Mouse (Mus musculus): ENCODE measurements around the gene Mindy2. TPM values are rescaled to one million over a fixed set of nuclear protein-coding genes. Genes with fewer than 3 reads are reported as not detected.

Gene Mindy2
- polyA plus RNA-seq, 1 experiment: 8.5 TPM

DNA sequence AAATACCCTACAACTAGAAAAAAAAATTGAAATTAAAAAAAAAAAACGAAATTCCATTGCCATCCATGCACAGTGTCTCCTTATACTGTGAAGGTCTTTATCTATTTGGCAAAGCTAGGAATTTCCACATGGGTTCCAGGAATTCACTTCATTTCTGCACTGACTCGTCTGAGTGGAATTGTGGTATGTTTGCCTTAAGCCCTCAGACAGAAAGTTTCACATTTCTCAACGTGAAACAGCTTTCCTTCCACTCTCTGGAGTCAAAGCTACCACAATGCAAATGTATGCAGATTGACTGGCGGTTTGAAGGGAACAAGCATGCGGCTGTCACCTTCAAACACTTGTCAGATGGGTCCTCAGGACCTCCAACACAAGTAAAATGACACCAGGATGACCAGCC is 25.3 kb downstream of the Mindy2 start:
- 62% methylated on average over 5 of the region's 5 CpGs for WGBS
- TF ChIP-seq CTCF (IDR thresholded peaks at IDR 0.05; ENCODE audit: extremely low read depth, insufficient read depth, insufficient read length, insufficient replicate concordance): no peak
- TF ChIP-seq POLR2A (IDR thresholded peaks at IDR 0.05; ENCODE audit: low read depth, low read length): no peak
- Histone ChIP-seq H3K36me3 (ENCODE audit: control insufficient read depth, insufficient read depth, low read length) (peaks cover 4% of the 10 kb centered on the region), H3K27ac (ENCODE audit: insufficient read depth, low read length) (no peak overlapping the region), H3K4me3 (ENCODE audit: extremely low read depth, insufficient read depth, insufficient read length) (no peak overlapping the region), H3K4me1 (ENCODE audit: control insufficient read depth, insufficient read depth, insufficient read length) (no peaks in the 10 kb centered on the region), H3K27me3 (ENCODE audit: control insufficient read depth, insufficient read depth, low read length) (no peaks in the 10 kb centered on the region)
- DNase-seq (ENCODE audit: low read depth in 1 of 2, low spot score in 2 of 2): no peak

- Histone ChIP-seq H3K4me3 (ENCODE audit: extremely low read depth, insufficient read depth, insufficient read length) (no peak overlapping the region), H3K36me3 (ENCODE audit: control insufficient read depth, insufficient read depth, low read length) (peaks cover 10% of the 10 kb centered on the region), H3K4me1 (ENCODE audit: control insufficient read depth, insufficient read depth, insufficient read length) (no peaks in the 10 kb centered on the region), H3K27ac (ENCODE audit: insufficient read depth, low read length) (no peak overlapping the region), H3K27me3 (ENCODE audit: control insufficient read depth, insufficient read depth, low read length) (no peaks in the 10 kb centered on the region)
- no peak for TF ChIP-seq CTCF (IDR thresholded peaks at IDR 0.05; ENCODE audit: extremely low read depth, insufficient read depth, insufficient read length, insufficient replicate concordance)
- TF ChIP-seq POLR2A (IDR thresholded peaks at IDR 0.05; ENCODE audit: low read depth, low read length): no peak
- no peak for DNase-seq (ENCODE audit: low read depth in 1 of 2, low spot score in 2 of 2)
- WGBS: 96% methylated on average over 2 of the region's 2 CpGs
Observed at GRCm38 (mm10) chr9:70629711-70630110, 27.3 kb downstream of the Mindy2 start.

GRCm38 (mm10) chr9:70611026-70611673 is 45.8 kb downstream of the Mindy2 start:
- Histone ChIP-seq H3K36me3 (ENCODE audit: control insufficient read depth, insufficient read depth, low read length) (peaks cover 26% of the 10 kb centered on the region), H3K27ac (ENCODE audit: insufficient read depth, low read length) (no peak overlapping the region), H3K4me1 (ENCODE audit: control insufficient read depth, insufficient read depth, insufficient read length) (no peaks in the 10 kb centered on the region), H3K27me3 (ENCODE audit: control insufficient read depth, insufficient read depth, low read length) (no peaks in the 10 kb centered on the region), H3K4me3 (ENCODE audit: extremely low read depth, insufficient read depth, insufficient read length) (no peak overlapping the region)
- WGBS: 83% methylated on average over 3 of the region's 3 CpGs
- TF ChIP-seq CTCF (IDR thresholded peaks at IDR 0.05; ENCODE audit: extremely low read depth, insufficient read depth, insufficient read length, insufficient replicate concordance): no peak
- TF ChIP-seq POLR2A (IDR thresholded peaks at IDR 0.05; ENCODE audit: low read depth, low read length): no peak
- DNase-seq (ENCODE audit: low read depth in 1 of 2, low spot score in 2 of 2): no peak

DNA sequence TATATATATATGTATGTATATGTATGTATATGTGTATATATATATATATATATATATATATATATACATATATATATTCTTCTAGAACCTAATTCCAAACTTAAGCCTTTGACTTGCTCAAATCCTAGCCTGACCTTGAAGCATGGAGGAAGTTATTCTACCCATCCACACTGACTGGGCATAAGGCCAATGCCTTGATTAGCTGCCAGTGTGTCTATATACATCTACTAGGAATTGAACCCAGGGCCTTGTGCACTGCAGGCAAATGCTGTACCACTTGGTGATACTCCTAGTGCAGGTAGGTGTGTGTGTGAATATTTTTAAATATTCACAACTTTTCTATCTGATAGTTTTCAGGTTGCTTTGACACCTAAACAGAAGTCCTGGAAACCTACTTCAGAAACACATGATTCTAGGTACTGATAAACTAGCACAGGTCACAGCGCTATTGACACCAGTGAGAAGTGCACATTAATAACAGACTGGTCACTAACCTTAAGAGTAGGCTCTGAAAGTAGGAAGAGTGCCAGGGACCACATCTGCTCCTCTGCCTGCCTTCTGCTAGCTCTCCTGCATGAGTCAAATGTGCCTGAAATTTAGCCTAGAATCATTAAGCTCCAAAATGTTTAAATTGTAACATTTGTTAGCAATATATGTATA is 54.7 kb downstream of the Mindy2 start:
- TF ChIP-seq POLR2A (IDR thresholded peaks at IDR 0.05; ENCODE audit: low read depth, low read length) (no peak), CTCF (IDR thresholded peaks at IDR 0.05; ENCODE audit: extremely low read depth, insufficient read depth, insufficient read length, insufficient replicate concordance) (no peak)
- Histone ChIP-seq H3K4me3 (ENCODE audit: extremely low read depth, insufficient read depth, insufficient read length) (no peak overlapping the region), H3K27ac (ENCODE audit: insufficient read depth, low read length) (no peak overlapping the region), H3K36me3 (ENCODE audit: control insufficient read depth, insufficient read depth, low read length) (peaks cover 22% of the 10 kb centered on the region), H3K4me1 (ENCODE audit: control insufficient read depth, insufficient read depth, insufficient read length) (no peaks in the 10 kb centered on the region), H3K27me3 (ENCODE audit: control insufficient read depth, insufficient read depth, low read length) (no peaks in the 10 kb centered on the region)
- DNase-seq (ENCODE audit: low read depth in 1 of 2, low spot score in 2 of 2): no peak
- 100% methylated on average over 1 of the region's 1 CpGs for WGBS

DNA sequence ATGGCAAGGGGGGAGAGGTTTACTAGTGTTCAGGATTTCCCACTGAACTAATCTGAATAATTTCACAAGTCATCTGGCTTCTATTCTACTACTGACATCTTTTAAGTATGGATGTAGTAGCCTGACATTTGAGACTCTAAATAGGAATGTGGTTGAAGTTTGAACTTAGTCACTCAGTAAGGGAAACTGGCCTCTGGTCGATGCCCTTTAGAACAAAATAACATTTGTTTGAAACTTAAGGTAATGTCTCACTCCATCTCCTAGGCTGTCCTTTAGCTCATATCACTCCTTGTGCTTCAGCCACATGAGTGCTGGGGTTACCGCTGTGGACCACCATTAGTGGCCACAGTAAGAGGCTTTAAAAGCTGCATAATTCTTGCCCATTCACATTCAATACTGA is 58.7 kb downstream of the Mindy2 start:
- no peaks in the 10 kb centered on the region for H3K27me3 ChIP-seq (ENCODE audit: control insufficient read depth, insufficient read depth, low read length)
- H3K36me3 ChIP-seq (ENCODE audit: control insufficient read depth, insufficient read depth, low read length): peaks cover 13% of the 10 kb centered on the region
- 97% methylated on average over 2 of the region's 2 CpGs for WGBS
- H3K4me3 ChIP-seq (ENCODE audit: extremely low read depth, insufficient read depth, insufficient read length): no peak overlapping the region
- no peaks in the 10 kb centered on the region for H3K4me1 ChIP-seq (ENCODE audit: control insufficient read depth, insufficient read depth, insufficient read length)
- no peak for DNase-seq (ENCODE audit: low read depth in 1 of 2, low spot score in 2 of 2)
- TF ChIP-seq POLR2A (IDR thresholded peaks at IDR 0.05; ENCODE audit: low read depth, low read length): no peak
- no peak for TF ChIP-seq CTCF (IDR thresholded peaks at IDR 0.05; ENCODE audit: extremely low read depth, insufficient read depth, insufficient read length, insufficient replicate concordance)
- H3K27ac ChIP-seq (ENCODE audit: insufficient read depth, low read length): no peak overlapping the region

- peaks cover 47% of the 10 kb centered on the region for H3K36me3 ChIP-seq (ENCODE audit: control insufficient read depth, insufficient read depth, low read length)
- no peaks in the 10 kb centered on the region for H3K27me3 ChIP-seq (ENCODE audit: control insufficient read depth, insufficient read depth, low read length)
- H3K4me1 ChIP-seq (ENCODE audit: control insufficient read depth, insufficient read depth, insufficient read length): no peaks in the 10 kb centered on the region; the same call in 1 of the 2 replicates
- no peak overlapping the region for H3K4me3 ChIP-seq (ENCODE audit: extremely low read depth, insufficient read depth, insufficient read length)
- no peak for DNase-seq (ENCODE audit: low read depth in 1 of 2, low spot score in 2 of 2)
- WGBS: 27% methylated on average over 9 of the region's 9 CpGs
- TF ChIP-seq POLR2A (IDR thresholded peaks at IDR 0.05; ENCODE audit: low read depth, low read length) (no peak), CTCF (IDR thresholded peaks at IDR 0.05; ENCODE audit: extremely low read depth, insufficient read depth, insufficient read length, insufficient replicate concordance) (no peak)
- H3K27ac ChIP-seq (ENCODE audit: insufficient read depth, low read length): no peak overlapping the region
Observed at GRCm38 (mm10) chr9:70591486-70591885, 65.5 kb downstream of the Mindy2 start.

DNA sequence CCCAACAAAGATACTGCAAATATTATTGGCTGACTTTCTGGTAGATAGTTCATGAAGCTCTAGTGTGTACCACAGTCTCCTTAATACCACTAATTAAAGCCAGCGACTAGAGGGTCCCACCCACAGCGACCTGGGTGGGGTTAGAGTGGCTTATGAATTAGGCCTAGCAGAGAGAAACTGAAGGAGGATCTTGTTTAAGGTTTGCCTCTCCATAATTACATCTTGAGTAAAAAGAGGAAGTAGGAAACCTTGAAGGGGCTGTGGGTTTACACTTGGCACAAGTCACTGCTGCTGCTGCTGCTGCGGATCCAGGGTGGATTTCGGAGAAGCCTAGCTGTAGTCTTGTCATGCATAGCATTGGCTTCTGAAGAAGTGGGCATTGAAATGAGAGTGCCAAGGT is 66.2 kb downstream of the Mindy2 start:
- H3K4me3 ChIP-seq (ENCODE audit: extremely low read depth, insufficient read depth, insufficient read length): no peak overlapping the region
- H3K27ac ChIP-seq (ENCODE audit: insufficient read depth, low read length): no peak overlapping the region
- TF ChIP-seq CTCF (IDR thresholded peaks at IDR 0.05; ENCODE audit: extremely low read depth, insufficient read depth, insufficient read length, insufficient replicate concordance) (no peak), POLR2A (IDR thresholded peaks at IDR 0.05; ENCODE audit: low read depth, low read length) (no peak)
- no peaks in the 10 kb centered on the region for H3K27me3 ChIP-seq (ENCODE audit: control insufficient read depth, insufficient read depth, low read length)
- DNase-seq (ENCODE audit: low read depth in 1 of 2, low spot score in 2 of 2): no peak
- H3K36me3 ChIP-seq (ENCODE audit: control insufficient read depth, insufficient read depth, low read length): peaks cover 52% of the 10 kb centered on the region
- WGBS: 31% methylated on average over 4 of the region's 4 CpGs
- H3K4me1 ChIP-seq (ENCODE audit: control insufficient read depth, insufficient read depth, insufficient read length): no peaks in the 10 kb centered on the region; the same call in 1 of the 2 replicates
